Mouse (Mus musculus): ENCODE measurements around the gene Brms1l. TPM values are rescaled to one million over a fixed set of nuclear protein-coding genes. Genes with fewer than 3 reads are reported as not detected.

The Brms1l gene
- polyA plus RNA-seq, 1 experiment from 2014 or later: 40.8 TPM

DNA sequence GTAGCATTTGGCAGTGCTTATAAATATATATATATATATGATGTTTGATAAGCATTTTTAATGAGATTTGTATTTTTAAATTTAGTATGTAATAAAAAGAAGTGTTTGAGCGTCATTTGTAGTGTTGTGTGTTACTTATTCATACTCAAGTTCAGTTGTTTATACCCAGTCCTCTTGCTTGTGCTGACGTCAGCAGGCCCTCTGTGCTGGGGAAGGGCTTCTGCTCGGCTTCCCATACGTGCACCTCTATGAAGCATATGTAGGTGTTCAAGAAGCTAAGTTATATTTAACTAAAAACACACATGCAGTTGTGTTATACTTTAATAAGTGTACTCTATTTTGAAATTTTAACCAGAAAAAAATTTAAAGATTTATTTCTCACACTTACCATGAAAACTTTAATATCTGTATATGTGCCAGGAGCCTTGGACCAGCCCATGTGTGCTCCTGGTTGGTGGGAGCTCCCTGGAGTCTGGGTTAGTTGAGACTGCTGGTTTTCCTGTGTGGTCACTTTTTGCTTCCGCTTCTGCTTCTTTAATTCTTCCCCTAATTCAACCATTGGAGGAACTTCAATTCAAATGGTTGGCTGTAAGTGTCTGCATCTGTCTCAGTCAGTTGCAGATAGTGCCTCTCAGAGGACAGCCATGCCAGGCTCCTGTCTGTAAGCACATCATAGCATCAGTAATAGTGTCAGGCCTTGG is 33.6 kb downstream of the Brms1l start:
- H3K4me2 ChIP-seq (replicated peaks; ENCODE audit: low read depth, low read length): no peak overlapping the region
- no peak overlapping the region for H3K9ac ChIP-seq (replicated peaks; ENCODE audit: low read depth, low read length)
- H3K27ac ChIP-seq (ENCODE audit: low read length): no peak overlapping the region
- peaks cover 19% of the 10 kb centered on the region for H3K36me3 ChIP-seq (ENCODE audit: control insufficient read depth, insufficient read depth, low read length)
- WGBS: 91% methylated on average over 5 of the region's 5 CpGs
- H3K27me3 ChIP-seq (ENCODE audit: control insufficient read depth, insufficient read depth, low read length): no peaks in the 10 kb centered on the region
- no peak overlapping the region for H3K4me3 ChIP-seq (ENCODE audit: low read depth, low read length)
- no peak for ATAC-seq (ENCODE audit: insufficient number of reproducible peaks, insufficient read depth, low FRiP score, low read depth)
- H3K4me1 ChIP-seq (ENCODE audit: control insufficient read depth, insufficient read depth, low read length): no peaks in the 10 kb centered on the region
- peaks cover 5% of the 10 kb centered on the region; the same call in 1 of the 2 replicates for H3K9me3 ChIP-seq (ENCODE audit: control insufficient read depth, low read depth, low read length)

DNA sequence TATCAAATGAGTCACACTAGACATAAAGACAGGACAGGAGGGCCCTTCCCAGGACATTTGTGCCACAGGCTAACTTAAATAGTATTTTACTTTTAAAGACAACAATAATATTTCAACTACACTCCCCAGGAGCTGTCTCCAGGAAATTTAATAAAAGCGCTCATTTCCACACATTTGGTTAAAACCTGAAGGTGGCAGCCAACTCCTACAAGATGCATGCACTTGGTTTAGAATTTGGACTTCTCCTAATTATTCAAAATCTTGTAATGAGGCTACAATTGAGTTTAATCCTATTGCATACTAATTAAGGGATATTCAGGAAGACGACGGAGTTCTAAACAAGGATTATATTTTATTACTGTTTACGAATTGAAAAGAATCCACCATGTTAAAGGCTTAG is 49.3 kb downstream of the Brms1l start:
- H3K9ac ChIP-seq (replicated peaks; ENCODE audit: low read depth, low read length): no peak overlapping the region
- H3K4me3 ChIP-seq (ENCODE audit: low read depth, low read length): no peak overlapping the region
- no peaks in the 10 kb centered on the region for H3K36me3 ChIP-seq (ENCODE audit: control insufficient read depth, insufficient read depth, low read length)
- H3K27me3 ChIP-seq (ENCODE audit: control insufficient read depth, insufficient read depth, low read length): no peaks in the 10 kb centered on the region
- H3K4me2 ChIP-seq (replicated peaks; ENCODE audit: low read depth, low read length): no peak overlapping the region
- H3K4me1 ChIP-seq (ENCODE audit: control insufficient read depth, insufficient read depth, low read length): no peaks in the 10 kb centered on the region
- no peaks in the 10 kb centered on the region for H3K9me3 ChIP-seq (ENCODE audit: control insufficient read depth, low read depth, low read length)
- no peak overlapping the region for H3K27ac ChIP-seq (ENCODE audit: low read length)
- 76% methylated on average over 4 of the region's 4 CpGs for WGBS
- ATAC-seq (ENCODE audit: insufficient number of reproducible peaks, insufficient read depth, low FRiP score, low read depth): no peak

DNA sequence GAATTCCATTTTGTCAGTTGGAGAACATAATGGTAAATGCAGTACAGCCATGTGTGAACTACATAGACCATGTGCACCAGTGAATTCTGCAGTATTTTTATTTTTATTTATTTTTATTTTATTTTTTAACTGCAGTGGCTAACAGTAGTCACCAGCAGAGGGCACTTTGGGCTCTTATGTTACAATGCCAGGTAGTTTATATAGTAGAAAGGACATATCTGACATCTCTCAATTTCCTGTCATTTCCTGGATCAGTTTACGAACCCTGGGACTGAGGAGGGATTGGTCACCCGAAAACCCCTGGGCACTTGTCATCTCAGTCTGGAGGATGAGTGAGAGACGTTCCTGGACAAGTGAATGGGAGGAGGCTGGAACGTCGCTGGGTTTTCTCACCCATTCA is 52.4 kb downstream of the Brms1l start:
- ATAC-seq (ENCODE audit: insufficient number of reproducible peaks, insufficient read depth, low FRiP score, low read depth): no peak
- H3K4me1 ChIP-seq (ENCODE audit: control insufficient read depth, insufficient read depth, low read length): no peaks in the 10 kb centered on the region
- H3K4me2 ChIP-seq (replicated peaks; ENCODE audit: low read depth, low read length): no peak overlapping the region
- no peak overlapping the region for H3K4me3 ChIP-seq (ENCODE audit: low read depth, low read length)
- no peaks in the 10 kb centered on the region for H3K9me3 ChIP-seq (ENCODE audit: control insufficient read depth, low read depth, low read length)
- H3K27ac ChIP-seq (ENCODE audit: low read length): no peak overlapping the region
- no peaks in the 10 kb centered on the region for H3K27me3 ChIP-seq (ENCODE audit: control insufficient read depth, insufficient read depth, low read length)
- 36% methylated on average over 5 of the region's 5 CpGs for WGBS
- H3K36me3 ChIP-seq (ENCODE audit: control insufficient read depth, insufficient read depth, low read length): no peaks in the 10 kb centered on the region
- H3K9ac ChIP-seq (replicated peaks; ENCODE audit: low read depth, low read length): no peak overlapping the region

DNA sequence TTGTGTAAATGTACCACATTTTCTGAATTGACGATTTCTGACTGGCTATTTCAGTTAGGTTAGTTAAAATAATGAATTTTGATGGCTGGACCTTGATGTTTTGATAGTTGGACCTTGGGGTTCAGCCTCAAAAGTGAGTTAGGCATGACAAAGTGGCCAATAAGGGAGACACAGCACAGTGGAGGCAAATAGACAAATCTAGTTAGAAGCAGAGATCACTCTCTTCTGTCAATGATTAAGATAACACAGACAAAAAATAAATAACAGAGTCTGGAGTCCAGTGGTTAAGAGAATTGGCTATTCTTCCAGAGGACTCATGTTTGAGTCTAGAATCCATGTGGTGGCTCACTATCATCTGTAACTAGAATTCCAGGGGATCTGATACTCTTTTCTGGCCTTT is 68.7 kb downstream of the Brms1l start:
- Histone ChIP-seq H3K4me3 (ENCODE audit: low read depth, low read length) (no peak overlapping the region), H3K9ac (replicated peaks; ENCODE audit: low read depth, low read length) (no peak overlapping the region)
- no peak for ATAC-seq (ENCODE audit: insufficient number of reproducible peaks, insufficient read depth, low FRiP score, low read depth)

DNA sequence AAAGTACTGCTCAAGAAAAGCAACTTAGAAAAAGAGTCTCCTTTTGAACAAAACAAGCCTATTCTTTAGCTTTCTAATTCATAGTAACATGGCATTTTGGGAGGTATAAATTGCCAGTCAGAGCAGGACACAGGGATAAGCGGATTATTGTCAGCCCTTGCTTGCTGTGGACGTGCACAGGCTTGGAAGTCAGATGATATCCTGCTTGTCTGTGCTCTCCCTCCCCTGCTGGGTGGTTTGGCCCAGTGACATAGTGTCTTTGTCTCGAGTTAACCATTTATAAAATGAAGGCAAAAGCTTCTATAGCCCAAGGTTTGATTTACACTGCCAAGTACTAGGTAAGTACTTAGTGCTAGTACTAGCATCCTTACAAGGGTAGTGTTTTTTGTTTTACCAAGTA is 76.0 kb downstream of the Brms1l start:
- Histone ChIP-seq H3K9me3 (ENCODE audit: control insufficient read depth, low read depth, low read length) (no peaks in the 10 kb centered on the region), H3K4me1 (ENCODE audit: control insufficient read depth, insufficient read depth, low read length) (no peaks in the 10 kb centered on the region), H3K27me3 (ENCODE audit: control insufficient read depth, insufficient read depth, low read length) (no peaks in the 10 kb centered on the region), H3K27ac (ENCODE audit: low read length) (no peak overlapping the region), H3K9ac (replicated peaks; ENCODE audit: low read depth, low read length) (no peak overlapping the region), H3K4me2 (replicated peaks; ENCODE audit: low read depth, low read length) (no peak overlapping the region), H3K36me3 (ENCODE audit: control insufficient read depth, insufficient read depth, low read length) (no peaks in the 10 kb centered on the region), H3K4me3 (ENCODE audit: low read depth, low read length) (no peak overlapping the region)
- no peak for ATAC-seq (ENCODE audit: insufficient number of reproducible peaks, insufficient read depth, low FRiP score, low read depth)
- WGBS: 39% methylated on average over 3 of the region's 3 CpGs

More for the DNA sequence above, 68.7 kb downstream of the Brms1l start:
- H3K4me1 ChIP-seq (ENCODE audit: control insufficient read depth, insufficient read depth, low read length): no peaks in the 10 kb centered on the region
- 87% methylated on average over 1 of the region's 1 CpGs for WGBS
- H3K27me3 ChIP-seq (ENCODE audit: control insufficient read depth, insufficient read depth, low read length): no peaks in the 10 kb centered on the region
- no peak overlapping the region for H3K4me2 ChIP-seq (replicated peaks; ENCODE audit: low read depth, low read length)
- no peaks in the 10 kb centered on the region for H3K36me3 ChIP-seq (ENCODE audit: control insufficient read depth, insufficient read depth, low read length)
- no peak overlapping the region for H3K27ac ChIP-seq (ENCODE audit: low read length)
- H3K9me3 ChIP-seq (ENCODE audit: control insufficient read depth, low read depth, low read length): no peaks in the 10 kb centered on the region

DNA sequence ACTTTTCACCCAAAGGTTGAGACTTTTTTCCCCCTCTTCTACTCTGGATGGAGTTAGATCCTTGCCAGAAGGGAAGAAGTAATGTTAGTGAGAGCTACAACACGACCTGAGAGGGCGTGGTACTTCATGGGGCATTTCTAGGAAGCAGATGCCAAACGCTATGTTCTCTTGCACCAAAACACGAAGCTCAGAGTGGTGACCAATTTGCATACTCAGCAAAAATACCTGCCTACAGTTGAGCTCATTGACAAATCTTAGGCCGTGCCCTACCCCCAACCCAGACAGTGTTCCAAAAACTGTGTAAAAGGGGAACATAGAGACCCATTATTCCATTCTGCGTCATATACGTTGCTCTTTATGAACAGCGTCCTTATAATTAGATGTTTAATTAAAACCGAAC is 77.1 kb downstream of the Brms1l start:
- 70% methylated on average over 9 of the region's 9 CpGs for WGBS
- H3K9ac ChIP-seq (replicated peaks; ENCODE audit: low read depth, low read length): no peak overlapping the region

DNA sequence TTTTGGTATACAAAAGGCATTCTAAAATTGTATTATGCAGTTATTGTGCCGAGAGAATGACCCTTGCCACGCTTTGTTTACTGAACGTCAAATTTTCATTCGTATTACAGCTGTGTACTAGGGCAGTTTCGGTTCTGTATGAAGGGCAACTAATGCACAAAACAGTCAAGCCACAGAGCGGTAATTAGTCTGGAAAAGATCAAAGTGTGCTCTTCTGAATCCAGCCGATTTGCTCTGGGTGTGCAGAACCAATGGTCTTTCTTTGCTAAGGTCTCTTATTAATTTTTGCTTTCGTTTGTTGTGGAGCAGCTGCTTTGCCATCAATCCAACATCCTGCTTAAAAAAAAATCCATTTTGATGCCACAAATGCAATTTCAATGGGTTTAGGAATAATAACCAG is 80.1 kb downstream of the Brms1l start:
- Histone ChIP-seq H3K4me1 (ENCODE audit: control insufficient read depth, insufficient read depth, low read length) (no peaks in the 10 kb centered on the region), H3K36me3 (ENCODE audit: control insufficient read depth, insufficient read depth, low read length) (no peaks in the 10 kb centered on the region), H3K4me3 (ENCODE audit: low read depth, low read length) (no peak overlapping the region), H3K4me2 (replicated peaks; ENCODE audit: low read depth, low read length) (no peak overlapping the region), H3K27me3 (ENCODE audit: control insufficient read depth, insufficient read depth, low read length) (no peaks in the 10 kb centered on the region), H3K9ac (replicated peaks; ENCODE audit: low read depth, low read length) (no peak overlapping the region), H3K9me3 (ENCODE audit: control insufficient read depth, low read depth, low read length) (no peaks in the 10 kb centered on the region), H3K27ac (ENCODE audit: low read length) (no peak overlapping the region)
- no peak for ATAC-seq (ENCODE audit: insufficient number of reproducible peaks, insufficient read depth, low FRiP score, low read depth)
- 58% methylated on average over 8 of the region's 8 CpGs for WGBS

More for the DNA sequence above, 77.1 kb downstream of the Brms1l start:
- no peak overlapping the region for H3K4me2 ChIP-seq (replicated peaks; ENCODE audit: low read depth, low read length)
- ATAC-seq (ENCODE audit: insufficient number of reproducible peaks, insufficient read depth, low FRiP score, low read depth): no peak
- H3K36me3 ChIP-seq (ENCODE audit: control insufficient read depth, insufficient read depth, low read length): no peaks in the 10 kb centered on the region
- H3K27ac ChIP-seq (ENCODE audit: low read length): no peak overlapping the region
- no peak overlapping the region for H3K4me3 ChIP-seq (ENCODE audit: low read depth, low read length)
- H3K4me1 ChIP-seq (ENCODE audit: control insufficient read depth, insufficient read depth, low read length): no peaks in the 10 kb centered on the region
- H3K27me3 ChIP-seq (ENCODE audit: control insufficient read depth, insufficient read depth, low read length): no peaks in the 10 kb centered on the region
- H3K9me3 ChIP-seq (ENCODE audit: control insufficient read depth, low read depth, low read length): no peaks in the 10 kb centered on the region

DNA sequence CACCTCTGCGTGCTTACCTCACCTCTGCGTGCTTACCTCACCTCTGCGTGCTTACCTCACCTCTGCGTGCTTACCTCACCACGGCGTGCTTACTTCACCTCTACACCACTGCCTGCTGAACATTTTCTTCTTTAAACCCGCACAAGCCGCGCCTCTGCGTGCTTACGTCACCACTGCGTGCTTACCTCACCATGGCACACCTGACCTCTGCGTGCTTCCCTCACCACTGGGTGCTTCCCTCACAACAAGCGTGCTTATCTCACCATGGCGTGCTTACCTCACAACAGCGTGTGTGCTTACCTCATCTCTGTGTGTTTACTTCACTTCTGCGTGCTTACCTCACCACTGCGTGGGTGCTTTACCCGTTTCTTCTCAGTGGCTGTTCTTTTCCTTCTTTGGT is 80.9 kb downstream of the Brms1l start:
- Histone ChIP-seq H3K9me3 (ENCODE audit: control insufficient read depth, low read depth, low read length) (no peaks in the 10 kb centered on the region), H3K4me2 (replicated peaks; ENCODE audit: low read depth, low read length) (no peak overlapping the region), H3K36me3 (ENCODE audit: control insufficient read depth, insufficient read depth, low read length) (no peaks in the 10 kb centered on the region), H3K27me3 (ENCODE audit: control insufficient read depth, insufficient read depth, low read length) (no peaks in the 10 kb centered on the region), H3K4me1 (ENCODE audit: control insufficient read depth, insufficient read depth, low read length) (no peaks in the 10 kb centered on the region), H3K9ac (replicated peaks; ENCODE audit: low read depth, low read length) (no peak overlapping the region), H3K27ac (ENCODE audit: low read length) (no peak overlapping the region), H3K4me3 (ENCODE audit: low read depth, low read length) (no peak overlapping the region)
- WGBS: 93% methylated on average over 19 of the region's 19 CpGs
- ATAC-seq (ENCODE audit: insufficient number of reproducible peaks, insufficient read depth, low FRiP score, low read depth): no peak

Measured in stomach, embryonic 14.5 days (tissue).